Mouse (Mus musculus): ENCODE data around the gene Rhof.

GRCm38 (mm10) chr5:123080510-123080909, 52.0 kb downstream of the Rhof start:
- TF ChIP-seq TAL1 (IDR thresholded peaks at IDR 0.05; ENCODE audit: low read length) (no peak), GATA1 (IDR thresholded peaks at IDR 0.05; ENCODE audit: low read length) (no peak)
